Mouse (Mus musculus): Measurements from ENCODE around the gene L3mbtl3. TPM values are rescaled to one million over a fixed set of nuclear protein-coding genes. Genes with fewer than 3 reads are reported as not detected.

Gene L3mbtl3
- polyA plus RNA-seq, 1 experiment from 2014 or later: 13.6 TPM

- peak; percentile 8 for ATAC-seq (ENCODE audit: low read depth)
Observed at GRCm38 (mm10) chr10:26372940-26373931, 2.5 kb downstream of the L3mbtl3 start.

GRCm38 (mm10) chr10:26371416-26371815 is 4.4 kb downstream of the L3mbtl3 start:
- Histone ChIP-seq H3K9ac (ENCODE audit: low read depth, low read length) (no peak overlapping the region), H3K4me2 (ENCODE audit: low read depth, low read length) (no peak overlapping the region), H3K4me1 (ENCODE audit: control insufficient read depth, insufficient read depth, low read length) (0 out of 2 replicates have a peak, but pooled peaks cover 4% of the 10 kb centered on the region), H3K27me3 (replicated peaks; ENCODE audit: control insufficient read depth, insufficient read depth, low read length) (no peaks in the 10 kb centered on the region), H3K27ac (replicated peaks; ENCODE audit: low read depth, low read length) (no peak overlapping the region), H3K4me3 (ENCODE audit: low read depth, low read length) (no peak overlapping the region), H3K9me3 (ENCODE audit: control insufficient read depth, low read length) (no peaks in the 10 kb centered on the region), H3K36me3 (ENCODE audit: control insufficient read depth, insufficient read depth, low read length) (peaks cover 10% of the 10 kb centered on the region; the same call in 1 of the 2 replicates)
- 60% methylated on average over 7 of the region's 7 CpGs for WGBS
- ATAC-seq (ENCODE audit: low read depth): no peak
- DNase-seq (ENCODE audit: low spot score): peak; percentile 53

More at GRCm38 (mm10) chr10:26372940-26373931, 2.5 kb downstream of the L3mbtl3 start:
- Histone ChIP-seq H3K27me3 (replicated peaks; ENCODE audit: control insufficient read depth, insufficient read depth, low read length) (no peaks in the 10 kb centered on the region), H3K9ac (ENCODE audit: low read depth, low read length) (peak overlapping the region; percentile 96), H3K36me3 (ENCODE audit: control insufficient read depth, insufficient read depth, low read length) (peaks cover 6% of the 10 kb centered on the region; the same call in 1 of the 2 replicates), H3K9me3 (ENCODE audit: control insufficient read depth, low read length) (no peaks in the 10 kb centered on the region), H3K4me3 (ENCODE audit: low read depth, low read length) (peak overlapping the region; percentile 88), H3K4me1 (ENCODE audit: control insufficient read depth, insufficient read depth, low read length) (peaks cover 9% of the 10 kb centered on the region; the same call in 1 of the 2 replicates), H3K27ac (replicated peaks; ENCODE audit: low read depth, low read length) (peak overlapping the region; percentile 96), H3K4me2 (ENCODE audit: low read depth, low read length) (peak overlapping the region; percentile 67)
- WGBS: 0% methylated on average over 39 of the region's 51 CpGs
- DNase-seq (ENCODE audit: low spot score): peak; percentile 96

- H3K9me3 ChIP-seq (ENCODE audit: control insufficient read depth, low read length): no peaks in the 10 kb centered on the region
- WGBS: 91% methylated on average over 2 of the region's 2 CpGs
- H3K27ac ChIP-seq (replicated peaks; ENCODE audit: low read depth, low read length): no peak overlapping the region
- DNase-seq (ENCODE audit: low spot score): no peak
- H3K27me3 ChIP-seq (replicated peaks; ENCODE audit: control insufficient read depth, insufficient read depth, low read length): no peaks in the 10 kb centered on the region
- H3K36me3 ChIP-seq (ENCODE audit: control insufficient read depth, insufficient read depth, low read length): peaks cover 10% of the 10 kb centered on the region; the same call in 1 of the 2 replicates
- H3K4me3 ChIP-seq (ENCODE audit: low read depth, low read length): no peak overlapping the region
- no peaks in the 10 kb centered on the region for H3K4me1 ChIP-seq (ENCODE audit: control insufficient read depth, insufficient read depth, low read length)
- H3K4me2 ChIP-seq (ENCODE audit: low read depth, low read length): no peak overlapping the region
- H3K9ac ChIP-seq (ENCODE audit: low read depth, low read length): no peak overlapping the region
- no peak for ATAC-seq (ENCODE audit: low read depth)
Observed at GRCm38 (mm10) chr10:26364942-26365341, 10.8 kb downstream of the L3mbtl3 start.

- no peak overlapping the region for H3K4me2 ChIP-seq (ENCODE audit: low read depth, low read length)
- no peak overlapping the region for H3K9ac ChIP-seq (ENCODE audit: low read depth, low read length)
- peaks cover 10% of the 10 kb centered on the region; the same call in 1 of the 2 replicates for H3K36me3 ChIP-seq (ENCODE audit: control insufficient read depth, insufficient read depth, low read length)
- H3K27ac ChIP-seq (replicated peaks; ENCODE audit: low read depth, low read length): no peak overlapping the region
- WGBS: 74% methylated on average over 8 of the region's 8 CpGs
- DNase-seq (ENCODE audit: low spot score) (no peak), ATAC-seq (ENCODE audit: low read depth) (no peak)
- H3K27me3 ChIP-seq (replicated peaks; ENCODE audit: control insufficient read depth, insufficient read depth, low read length): no peaks in the 10 kb centered on the region
- H3K4me1 ChIP-seq (ENCODE audit: control insufficient read depth, insufficient read depth, low read length): no peaks in the 10 kb centered on the region
- no peaks in the 10 kb centered on the region for H3K9me3 ChIP-seq (ENCODE audit: control insufficient read depth, low read length)
- H3K4me3 ChIP-seq (ENCODE audit: low read depth, low read length): no peak overlapping the region
Observed at GRCm38 (mm10) chr10:26364326-26364856, 11.4 kb downstream of the L3mbtl3 start.

- 63% methylated on average over 3 of the region's 3 CpGs for WGBS
- no peak for ATAC-seq (ENCODE audit: low read depth)
- no peak for DNase-seq (ENCODE audit: low spot score)
- Histone ChIP-seq H3K27ac (replicated peaks; ENCODE audit: low read depth, low read length) (no peak overlapping the region), H3K9ac (ENCODE audit: low read depth, low read length) (no peak overlapping the region), H3K9me3 (ENCODE audit: control insufficient read depth, low read length) (no peaks in the 10 kb centered on the region), H3K4me2 (ENCODE audit: low read depth, low read length) (no peak overlapping the region), H3K36me3 (ENCODE audit: control insufficient read depth, insufficient read depth, low read length) (0 out of 2 replicates have a peak, but pooled peaks cover 5% of the 10 kb centered on the region), H3K27me3 (replicated peaks; ENCODE audit: control insufficient read depth, insufficient read depth, low read length) (no peaks in the 10 kb centered on the region), H3K4me1 (ENCODE audit: control insufficient read depth, insufficient read depth, low read length) (no peaks in the 10 kb centered on the region), H3K4me3 (ENCODE audit: low read depth, low read length) (no peak overlapping the region)
Observed at GRCm38 (mm10) chr10:26363605-26364004, 12.2 kb downstream of the L3mbtl3 start.

- Histone ChIP-seq H3K27me3 (replicated peaks; ENCODE audit: control insufficient read depth, insufficient read depth, low read length) (no peaks in the 10 kb centered on the region), H3K36me3 (ENCODE audit: control insufficient read depth, insufficient read depth, low read length) (0 out of 2 replicates have a peak, but pooled peaks cover 7% of the 10 kb centered on the region), H3K4me2 (ENCODE audit: low read depth, low read length) (no peak overlapping the region), H3K4me1 (ENCODE audit: control insufficient read depth, insufficient read depth, low read length) (no peaks in the 10 kb centered on the region), H3K27ac (replicated peaks; ENCODE audit: low read depth, low read length) (no peak overlapping the region), H3K4me3 (ENCODE audit: low read depth, low read length) (no peak overlapping the region), H3K9ac (ENCODE audit: low read depth, low read length) (no peak overlapping the region), H3K9me3 (ENCODE audit: control insufficient read depth, low read length) (peaks cover 7% of the 10 kb centered on the region; the same call in 1 of the 2 replicates)
- 88% methylated on average over 6 of the region's 6 CpGs for WGBS
- ATAC-seq (ENCODE audit: low read depth) (no peak), DNase-seq (ENCODE audit: low spot score) (no peak)
Observed at GRCm38 (mm10) chr10:26358798-26359197, 17.0 kb downstream of the L3mbtl3 start.

GRCm38 (mm10) chr10:26358231-26358630 is 17.5 kb downstream of the L3mbtl3 start:
- Histone ChIP-seq H3K27ac (replicated peaks; ENCODE audit: low read depth, low read length) (no peak overlapping the region), H3K27me3 (replicated peaks; ENCODE audit: control insufficient read depth, insufficient read depth, low read length) (no peaks in the 10 kb centered on the region), H3K4me3 (ENCODE audit: low read depth, low read length) (no peak overlapping the region), H3K36me3 (ENCODE audit: control insufficient read depth, insufficient read depth, low read length) (0 out of 2 replicates have a peak, but pooled peaks cover 7% of the 10 kb centered on the region), H3K4me1 (ENCODE audit: control insufficient read depth, insufficient read depth, low read length) (no peaks in the 10 kb centered on the region), H3K4me2 (ENCODE audit: low read depth, low read length) (no peak overlapping the region), H3K9me3 (ENCODE audit: control insufficient read depth, low read length) (peaks cover 7% of the 10 kb centered on the region; the same call in 1 of the 2 replicates), H3K9ac (ENCODE audit: low read depth, low read length) (no peak overlapping the region)
- ATAC-seq (ENCODE audit: low read depth): no peak
- WGBS: 93% methylated on average over 5 of the region's 5 CpGs
- no peak for DNase-seq (ENCODE audit: low spot score)

- Histone ChIP-seq H3K9ac (ENCODE audit: low read depth, low read length) (no peak overlapping the region), H3K4me3 (ENCODE audit: low read depth, low read length) (no peak overlapping the region), H3K27me3 (replicated peaks; ENCODE audit: control insufficient read depth, insufficient read depth, low read length) (no peaks in the 10 kb centered on the region), H3K4me1 (ENCODE audit: control insufficient read depth, insufficient read depth, low read length) (no peaks in the 10 kb centered on the region), H3K4me2 (ENCODE audit: low read depth, low read length) (no peak overlapping the region), H3K36me3 (ENCODE audit: control insufficient read depth, insufficient read depth, low read length) (peaks cover 15% of the 10 kb centered on the region), H3K9me3 (ENCODE audit: control insufficient read depth, low read length) (peaks cover 7% of the 10 kb centered on the region; the same call in 1 of the 2 replicates), H3K27ac (replicated peaks; ENCODE audit: low read depth, low read length) (no peak overlapping the region)
- WGBS: 68% methylated on average over 4 of the region's 4 CpGs
- DNase-seq (ENCODE audit: low spot score): no peak
- no peak for ATAC-seq (ENCODE audit: low read depth)
Observed at GRCm38 (mm10) chr10:26353781-26354180, 22.0 kb downstream of the L3mbtl3 start.
